Mouse (Mus musculus): ENCODE results near the gene Qars. TPM values are rescaled to one million over a fixed set of nuclear protein-coding genes. Genes with fewer than 3 reads are reported as not detected.

The Qars gene
- total RNA-seq, 2 experiments from 2014 or later, result 73.6 to 76.9 TPM

GRCm38 (mm10) chr9:108517931-108518332 is 10.4 kb downstream of the Qars start:
- intact Hi-C loops (cut with DNase I), result loop anchor here (5.0 kb wide), 1 partner anchor 211 kb away; the partner anchor contains the start of genes Rhoa and Tcta
- peak in 1 of 2 experiments; percentile 46 for DNase-seq (ENCODE audit: low spot score in 2 of 2)

GRCm38 (mm10) chr9:108521604-108522003 is 14.1 kb downstream of the Qars start:
- no peak for DNase-seq (ENCODE audit: low spot score in 2 of 2)
- intact Hi-C loops (cut with DNase I), result no loop called here

DNA sequence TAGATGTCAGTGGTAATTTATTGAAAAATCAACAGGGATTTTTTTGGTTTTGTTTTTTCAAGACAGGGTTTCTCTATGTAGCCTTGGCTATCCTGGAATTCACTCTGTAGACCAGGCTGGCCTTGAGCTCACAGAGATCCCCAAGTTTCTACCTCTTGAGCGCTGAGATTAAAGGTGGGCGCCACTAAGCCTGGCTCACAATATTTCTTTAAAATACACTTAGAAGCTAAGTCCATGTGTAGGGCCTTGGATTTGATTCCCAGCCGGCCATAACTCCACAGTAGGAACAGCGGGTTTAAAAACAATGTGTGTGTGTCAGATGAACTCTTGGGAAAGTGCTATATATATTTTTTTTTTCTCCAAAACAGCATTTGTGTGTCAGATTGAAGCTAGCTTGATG is 15.8 kb downstream of the Qars start:
- DNase-seq (ENCODE audit: low spot score in 2 of 2), result no peak
- intact Hi-C loops (cut with DNase I), result no loop called here

GRCm38 (mm10) chr9:108525400-108525799 is 17.9 kb downstream of the Qars start:
- intact Hi-C loops (cut with DNase I), result no loop called here
- no peak for DNase-seq (ENCODE audit: low spot score in 2 of 2)

DNA sequence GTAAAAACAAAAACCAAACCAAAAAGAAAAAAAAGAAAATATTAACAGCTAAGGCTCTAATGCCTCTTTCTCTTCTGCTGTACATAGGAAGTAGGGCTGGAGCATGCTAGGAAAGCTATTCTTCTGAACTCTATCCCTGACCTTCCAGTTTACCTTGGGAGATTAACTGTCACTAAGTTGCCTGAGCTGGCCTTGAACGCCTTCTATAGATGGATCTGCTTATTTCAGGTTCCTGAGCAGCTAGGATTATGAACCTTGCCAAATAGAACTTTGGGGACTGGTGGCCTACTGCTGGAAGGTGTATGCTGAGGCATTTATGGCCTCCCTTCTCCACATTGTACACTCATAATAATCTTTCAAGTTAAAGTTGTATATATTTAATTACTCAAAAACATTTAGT is 23.4 kb downstream of the Qars start:
- intact Hi-C loops (cut with DNase I), result no loop called here

DNA sequence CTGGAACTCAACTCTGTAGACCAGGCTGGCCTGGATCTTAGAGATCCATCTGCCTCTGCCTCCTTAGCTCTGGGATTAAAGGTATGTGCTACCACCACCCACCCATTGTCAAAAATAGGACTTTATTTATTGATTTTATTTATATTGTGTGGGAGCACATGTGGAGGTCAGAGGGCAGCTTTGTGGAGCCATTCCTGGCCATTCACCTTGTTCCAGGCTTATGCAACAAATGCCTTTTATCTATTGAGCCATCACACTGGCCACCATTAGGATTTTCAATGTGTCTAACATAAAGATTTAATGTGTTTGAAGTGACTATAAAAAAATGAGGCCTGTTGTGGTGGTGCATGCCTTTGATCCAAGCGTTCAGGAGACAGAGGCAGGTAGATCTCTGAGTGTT is 24.0 kb downstream of the Qars start:
- no peak for DNase-seq (ENCODE audit: low spot score in 2 of 2)
- intact Hi-C loops (cut with DNase I), result no loop called here

More for the DNA sequence above, 23.4 kb downstream of the Qars start:
- no peak for DNase-seq (ENCODE audit: low spot score in 2 of 2)

DNA sequence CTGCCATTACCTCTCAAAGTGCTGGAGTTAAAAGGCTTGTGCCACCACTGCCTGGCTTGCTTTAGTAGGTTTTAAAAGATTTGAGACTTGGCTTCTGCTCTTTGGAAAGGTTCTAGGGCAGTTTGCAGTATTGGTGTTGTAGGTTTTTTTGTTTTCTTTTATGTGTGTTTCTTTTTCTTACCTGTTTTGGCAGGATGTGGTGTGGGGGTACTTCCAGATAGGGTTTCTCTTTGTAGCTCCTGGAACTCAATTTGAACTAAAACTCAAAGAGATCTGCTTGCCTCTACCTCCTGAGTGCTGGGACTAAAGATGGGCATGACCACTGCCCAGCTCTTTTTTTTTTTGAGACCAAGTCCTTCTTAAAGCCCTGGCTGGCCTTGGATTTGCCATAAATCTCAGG is 33.3 kb downstream of the Qars start:
- intact Hi-C loops (cut with DNase I), result no loop called here

GRCm38 (mm10) chr9:108545986-108546385 is 38.5 kb downstream of the Qars start:
- intact Hi-C loops (cut with DNase I), result no loop called here
- DNase-seq (ENCODE audit: low spot score in 2 of 2), result no peak

More for the DNA sequence above, 33.3 kb downstream of the Qars start:
- DNase-seq (ENCODE audit: low spot score in 2 of 2), result no peak

DNA sequence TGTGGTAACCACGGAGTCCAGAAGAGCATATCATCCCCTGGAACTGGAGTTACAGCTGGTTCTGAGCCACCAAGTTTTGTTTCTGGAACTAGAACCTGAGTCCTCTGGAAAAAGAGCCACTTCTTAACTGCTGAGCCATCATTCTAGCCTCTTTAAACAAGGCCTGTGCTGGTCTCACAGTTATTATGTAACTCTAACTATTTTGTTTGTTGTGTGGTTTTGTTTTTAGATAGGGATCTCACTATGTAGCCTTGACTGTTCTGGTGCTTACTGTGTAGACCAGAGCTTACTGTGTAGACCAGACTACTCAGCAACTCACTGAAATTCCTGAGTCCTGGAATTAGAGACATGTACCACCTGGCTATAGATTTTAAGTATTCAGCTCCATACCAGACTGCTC is 39.4 kb downstream of the Qars start:
- no peak for DNase-seq (ENCODE audit: low spot score in 2 of 2)
- intact Hi-C loops (cut with DNase I), result no loop called here

GRCm38 (mm10) chr9:108559169-108559568 is 51.7 kb downstream of the Qars start:
- intact Hi-C loops (cut with DNase I), result no loop called here
- DNase-seq (ENCODE audit: low spot score in 2 of 2), result no peak

DNA sequence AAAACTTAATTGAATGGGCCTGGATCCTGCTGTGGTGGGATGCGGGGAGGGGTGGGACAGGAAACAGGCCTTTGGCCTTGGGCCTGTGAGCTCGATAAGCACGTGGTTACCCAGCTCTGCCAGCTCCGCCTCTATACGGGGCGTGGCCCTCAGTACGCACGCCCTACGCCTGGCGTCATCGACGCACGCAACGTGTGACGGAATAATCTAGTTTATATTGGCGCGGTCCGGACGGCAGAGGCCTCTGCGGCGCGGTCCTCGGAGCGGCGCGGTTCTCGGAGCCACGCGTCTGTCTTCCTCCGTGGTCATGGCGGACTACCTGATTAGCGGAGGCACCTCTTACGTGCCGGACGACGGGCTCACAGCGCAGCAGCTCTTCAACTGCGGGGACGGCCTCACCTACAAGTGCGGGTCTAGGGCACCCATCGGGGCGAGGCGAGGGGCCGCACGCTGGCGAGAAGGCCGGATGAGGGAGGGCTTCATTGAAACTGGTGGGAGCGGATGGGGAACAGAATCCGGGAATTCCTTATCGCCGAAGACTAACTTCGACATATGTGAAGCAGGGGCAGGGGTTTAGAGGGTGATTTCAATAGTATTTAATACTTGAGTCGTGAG is 52.8 kb downstream of the Qars start, which contains the start of gene Impdh2:
Impdh2 (plus strand) TSS at position 60 of the 615 bp plus-strand sequence.
- peak; percentile 90 to 94 for DNase-seq (ENCODE audit: low spot score in 2 of 2)
- intact Hi-C loops (cut with DNase I), result no loop called here

DNA sequence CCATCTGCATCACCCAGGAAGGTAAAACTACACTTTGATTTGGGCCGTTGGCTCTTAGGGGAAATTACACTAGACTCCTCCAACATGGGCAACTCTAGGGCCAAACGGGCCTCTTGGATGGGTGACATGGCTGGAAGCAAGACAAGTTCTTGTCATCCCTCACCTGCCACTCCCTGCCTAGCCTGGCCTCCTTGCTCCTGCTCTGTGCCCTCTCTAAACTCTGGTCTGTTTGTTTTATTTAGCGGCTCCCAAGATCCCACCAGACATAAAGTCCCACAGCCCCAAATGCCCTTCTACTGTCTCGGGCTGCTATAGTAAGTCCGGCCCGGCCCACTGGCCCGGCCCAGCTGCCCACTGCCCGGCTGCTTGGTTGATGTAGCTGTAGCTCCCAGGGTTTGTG is 56.2 kb downstream of the Qars start:
- DNase-seq (ENCODE audit: low spot score in 2 of 2), result no peak
- intact Hi-C loops (cut with DNase I), result no loop called here

- DNase-seq (ENCODE audit: low spot score in 2 of 2), result no peak
- intact Hi-C loops (cut with DNase I), result no loop called here
Observed at GRCm38 (mm10) chr9:108564131-108564530, 56.6 kb downstream of the Qars start.

Other genes starting within 250 kb of the Qars start
- 10 to 100 TPM; 90.4 to 93.1 TPM for gene Dag1, start 243.7 kb upstream of the Qars start, total RNA-seq (2021)
- gene Nicn1, start 217.3 kb upstream of the Qars start, total RNA-seq (2021), result 100 to 1,000 TPM; 116 to 131 TPM
- 10 to 100 TPM; 29.5 to 34.0 TPM for gene Amt, start 210.9 kb upstream of the Qars start, total RNA-seq (2021)
- gene Rhoa, start 201.6 kb upstream of the Qars start, total RNA-seq (2021), result 100 to 1,000 TPM; 160 to 176 TPM
- 10 to 100 TPM; 29.2 to 41.4 TPM for gene Tcta, start 201.5 kb upstream of the Qars start, total RNA-seq (2021)
- gene Gpx1, start 168.8 kb upstream of the Qars start, total RNA-seq (2021), result 100 to 1,000 TPM; 105 to 110 TPM
- 100 to 1,000 TPM in 1 of 2 experiments, 10 to 100 TPM in 1; 99.3 to 122 TPM for gene Usp4, start 159.9 kb upstream of the Qars start, total RNA-seq (2021)
- 1 to 10 TPM; 1.5 to 3.2 TPM for gene 1700102P08Rik, start 114.9 kb upstream of the Qars start, total RNA-seq (2021)
- gene Ccdc36, start 79.2 kb upstream of the Qars start, total RNA-seq (2021), result under 1 TPM; 0.14 to 0.15 TPM
- not detected for gene BC048562, start 71.2 kb upstream of the Qars start, total RNA-seq (2021)
- gene Ccdc71, start 47.2 kb upstream of the Qars start, total RNA-seq (2021), result 10 to 100 TPM; 36.1 to 41.5 TPM
- 10 to 100 TPM; 31.1 to 33.9 TPM for gene Klhdc8b, start 46.1 kb upstream of the Qars start, total RNA-seq (2021)
- 10 to 100 TPM; 22.8 to 43.1 TPM for gene Lamb2, start 28.0 kb upstream of the Qars start, total RNA-seq (2021)
- gene Usp19, start 17.1 kb upstream of the Qars start, total RNA-seq (2021), result 100 to 1,000 TPM; 124 to 154 TPM
- gene Qrich1, start 9.1 kb downstream of the Qars start, total RNA-seq (2021), result 100 to 1,000 TPM; 135 to 149 TPM
- 10 to 100 TPM; 47.7 to 47.9 TPM for gene Impdh2, start 52.6 kb downstream of the Qars start, total RNA-seq (2021)
- 10 to 100 TPM; 62.8 to 70.1 TPM for gene Ndufaf3, start 59.7 kb downstream of the Qars start, total RNA-seq (2021)
- 10 to 100 TPM; 70.1 to 99.4 TPM for gene Dalrd3, start 62.2 kb downstream of the Qars start, total RNA-seq (2021)
- gene Wdr6, start 71.0 kb downstream of the Qars start, total RNA-seq (2021), result 100 to 1,000 TPM; 112 to 118 TPM
- 10 to 100 TPM; 87.0 to 93.7 TPM for gene P4htm, start 90.0 kb downstream of the Qars start, total RNA-seq (2021)
- 10 to 100 TPM; 49.5 to 53.5 TPM for gene Arih2, start 141.7 kb downstream of the Qars start, total RNA-seq (2021)
- 10 to 100 TPM; 11.8 to 14.1 TPM for gene Slc25a20, start 154.4 kb downstream of the Qars start, total RNA-seq (2021)
- 10 to 100 TPM; 45.8 to 49.2 TPM for gene Prkar2a, start 181.6 kb downstream of the Qars start, total RNA-seq (2021)